Mouse (Mus musculus) midbrain, embryonic 12.5 days (tissue): Measurements from ENCODE around the gene Drc7. TPM values are rescaled to one million over a fixed set of nuclear protein-coding genes. Genes with fewer than 3 reads are reported as not detected.

Experiments
- ATAC-seq: fragments of 200-750 bp; cut with Nextera tagmentation; 2 replicates; pipeline ENCODE4 v1.8.0; 2017; ENCODE audit warnings: low read depth, moderate TSS enrichment, moderate library complexity; ENCODE audit not compliant: low FRiP score
- H3K27ac ChIP-seq: fragments of 300-500 bp; sonication (generic); replicated peaks from 2 replicates; pipeline ENCODE4 v1.5.1; 2016; ENCODE audit warnings: mild to moderate bottlenecking
- H3K27me3 ChIP-seq: fragments of 300-500 bp; sonication (generic); 2 replicates; pipeline ENCODE4 v1.6.1; 2016; ENCODE audit warnings: mild to moderate bottlenecking
- H3K36me3 ChIP-seq: fragments of 300-500 bp; sonication (generic); 2 replicates; pipeline ENCODE4 v1.6.1; 2016
- H3K4me1 ChIP-seq: fragments of 300-500 bp; sonication (generic); 2 replicates; pipeline ENCODE4 v1.6.1; 2016
- H3K4me2 ChIP-seq: fragments of 300-500 bp; sonication (generic); replicated peaks from 2 replicates; pipeline ENCODE4 v1.6.1; 2016; ENCODE audit warnings: mild to moderate bottlenecking, moderate library complexity
- H3K4me3 ChIP-seq: fragments of 300-500 bp; sonication (generic); 2 replicates; pipeline ENCODE4 v1.5.1; 2016; ENCODE audit warnings: mild to moderate bottlenecking
- H3K9ac ChIP-seq: fragments of 300-500 bp; sonication (generic); replicated peaks from 2 replicates; pipeline ENCODE4 v1.6.1; 2016; ENCODE audit warnings: mild to moderate bottlenecking, moderate library complexity
- H3K9me3 ChIP-seq: fragments of 300-500 bp; sonication (generic); 2 replicates; pipeline ENCODE4 v1.6.1; 2016; ENCODE audit warnings: mild to moderate bottlenecking
- WGBS: fragments of 180-500 bp; shearing (Covaris S2); methylation state at CpG from one replicate; pipeline ENCODE4 v1.1.7; 2016; 5-methylcytosine and 5-hydroxymethylcytosine counted together
- polyA plus RNA-seq: library from polyadenylated mRNA; unstranded; fragments of >200 nt; fragmentation: Nextera tagmentation; extraction: Ambion mirVana; gene quantifications from 2 replicates; pipeline ENCODE4 v1.2.1, GENCODE M21; 2016

Gene Drc7
- polyA plus RNA-seq, 1 experiment from 2014 or later = not detected

DNA sequence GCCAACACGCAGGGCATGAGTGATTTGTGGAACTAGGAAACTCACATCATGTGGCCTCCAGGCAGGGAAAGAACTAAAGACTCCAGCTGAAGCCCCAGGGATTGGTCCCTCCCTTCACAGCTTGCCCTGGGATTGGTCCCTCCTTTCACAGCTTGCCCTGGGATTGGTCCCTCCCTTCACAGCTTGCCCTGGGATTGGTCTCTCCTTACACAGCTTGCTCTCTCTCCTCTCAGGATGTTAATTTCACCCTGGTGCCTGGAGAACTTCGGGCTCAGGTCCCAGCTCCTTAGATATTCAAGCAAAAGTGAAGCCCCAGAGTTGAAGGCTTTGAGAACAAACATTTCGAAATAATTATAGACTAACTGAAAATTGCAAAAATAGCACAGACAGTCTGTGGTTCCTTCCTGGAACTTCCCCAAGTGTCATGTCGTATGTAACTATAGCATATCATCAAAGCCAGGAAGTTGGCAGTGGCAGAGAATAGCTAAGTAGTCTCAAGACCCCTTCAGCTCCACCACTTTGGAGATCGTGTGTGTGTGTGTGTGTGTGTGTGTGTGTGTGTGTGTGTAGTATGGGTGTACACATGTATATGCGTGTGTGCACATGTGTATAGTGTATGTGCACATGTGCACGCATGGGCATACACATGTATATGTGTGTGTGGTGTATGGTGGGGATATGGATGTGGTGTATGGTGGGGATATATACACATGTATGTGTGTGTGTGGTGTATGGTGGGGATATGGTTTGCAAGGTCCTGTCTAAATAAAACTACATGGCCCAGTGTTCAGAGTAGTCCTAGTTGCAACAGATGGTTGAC, 17.6 kb upstream of the Drc7 start:
- no peaks in the 10 kb centered on the region for H3K36me3 ChIP-seq

DNA sequence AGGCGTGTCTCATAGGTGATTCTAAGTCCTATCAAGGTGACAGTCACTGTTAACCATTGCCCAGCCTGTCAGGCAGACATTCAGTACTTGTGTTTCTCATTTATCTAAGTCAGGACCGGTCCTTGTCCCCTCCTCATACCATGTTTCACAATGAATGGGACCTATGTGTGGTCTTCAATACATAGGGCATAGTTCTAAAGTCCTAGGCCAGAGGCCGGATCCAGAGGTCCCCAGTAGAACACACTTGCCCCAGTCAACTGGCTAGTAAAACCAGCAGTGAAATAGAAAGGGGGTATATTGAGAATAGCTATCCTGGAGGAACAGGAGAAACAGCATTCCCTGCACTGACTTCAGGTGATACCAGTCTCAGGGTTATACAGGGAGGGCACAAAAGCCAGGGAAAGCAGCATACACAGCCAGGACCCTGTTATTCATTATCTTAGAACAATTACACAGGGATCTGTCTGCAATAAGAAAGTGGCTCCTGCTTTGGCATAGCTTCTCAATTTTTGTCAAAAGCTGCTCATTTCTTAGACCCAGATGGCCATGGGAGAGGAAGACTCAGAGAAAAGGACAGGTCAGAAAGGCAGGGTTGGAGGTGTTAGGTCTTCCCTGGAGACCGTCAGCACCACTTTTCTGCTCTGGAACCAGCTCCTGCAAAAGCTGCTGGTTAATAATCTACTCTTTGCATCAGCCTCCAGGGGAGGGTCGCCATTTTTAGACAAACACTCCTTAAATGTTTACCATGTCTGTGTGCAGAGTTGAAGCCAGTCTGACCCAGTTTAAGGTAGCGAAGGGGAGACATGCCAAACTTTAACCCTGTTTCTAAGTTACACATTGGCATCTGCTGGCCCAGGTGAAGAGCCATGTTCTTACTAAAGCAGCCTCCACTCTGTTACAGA, 12.8 kb upstream of the Drc7 start:
- ATAC-seq = no peak
- no peaks in the 10 kb centered on the region for H3K4me1 ChIP-seq
- WGBS = 77% methylated on average over 6 of the region's 6 CpGs
- no peaks in the 10 kb centered on the region for H3K27me3 ChIP-seq
- no peak overlapping the region for H3K9ac ChIP-seq
- H3K4me3 ChIP-seq = no peak overlapping the region
- H3K36me3 ChIP-seq = no peaks in the 10 kb centered on the region
- H3K4me2 ChIP-seq = no peak overlapping the region
- no peaks in the 10 kb centered on the region for H3K9me3 ChIP-seq
- H3K27ac ChIP-seq = no peak overlapping the region

More for the DNA sequence above, 17.6 kb upstream of the Drc7 start:
- no peaks in the 10 kb centered on the region for H3K9me3 ChIP-seq
- no peak overlapping the region for H3K4me2 ChIP-seq
- H3K4me3 ChIP-seq = no peak overlapping the region
- 74% methylated on average over 7 of the region's 7 CpGs for WGBS
- ATAC-seq = no peak
- H3K27ac ChIP-seq = no peak overlapping the region
- H3K27me3 ChIP-seq = no peaks in the 10 kb centered on the region
- H3K9ac ChIP-seq = no peak overlapping the region
- no peaks in the 10 kb centered on the region for H3K4me1 ChIP-seq

DNA sequence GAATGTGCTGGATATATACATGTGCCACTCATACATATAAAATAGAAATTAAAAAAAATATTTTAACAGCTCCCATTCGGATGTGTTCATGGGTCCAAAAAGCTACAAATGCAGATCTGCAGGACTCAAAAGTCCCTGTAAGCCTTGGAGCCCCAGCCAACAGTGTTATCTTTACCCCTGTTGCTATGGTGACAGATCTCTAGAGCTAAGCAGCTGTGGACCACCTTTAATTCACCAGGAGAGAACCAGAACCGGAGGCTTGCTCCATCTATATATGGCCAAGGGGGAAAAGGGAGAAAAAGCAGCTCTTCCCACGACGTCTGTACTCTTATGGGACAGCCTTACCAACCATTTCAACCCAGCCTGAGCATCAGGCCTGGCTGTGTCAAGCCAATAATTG, 10.1 kb upstream of the Drc7 start:
- H3K36me3 ChIP-seq = no peaks in the 10 kb centered on the region
- H3K4me1 ChIP-seq = peaks cover 8% of the 10 kb centered on the region; the same call in 1 of the 2 replicates
- no peak overlapping the region for H3K27ac ChIP-seq
- no peak overlapping the region for H3K4me3 ChIP-seq
- 50% methylated on average over 4 of the region's 4 CpGs for WGBS
- H3K27me3 ChIP-seq = no peaks in the 10 kb centered on the region
- no peak overlapping the region for H3K9ac ChIP-seq
- ATAC-seq = no peak
- no peak overlapping the region for H3K4me2 ChIP-seq
- no peaks in the 10 kb centered on the region for H3K9me3 ChIP-seq

DNA sequence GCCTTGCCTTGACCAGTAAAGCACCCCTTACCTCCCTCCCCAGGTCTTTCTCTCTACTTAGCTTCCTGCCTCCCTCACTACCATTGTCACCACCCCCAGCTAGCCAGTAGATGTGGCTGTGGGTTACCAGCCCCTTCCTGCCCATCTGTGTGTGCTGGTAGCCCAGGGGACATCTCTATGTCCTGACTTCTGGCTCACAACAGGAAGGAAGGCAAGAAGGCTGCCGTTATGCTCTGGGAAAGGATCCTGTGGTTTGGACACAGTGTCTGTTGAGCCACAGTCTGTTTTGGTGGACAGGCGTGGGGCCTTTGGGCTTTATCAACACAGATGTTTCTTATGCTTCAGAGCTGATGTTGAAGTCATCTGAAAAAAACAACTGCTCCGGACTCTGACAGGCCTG, 7.9 kb upstream of the Drc7 start:
- Histone ChIP-seq H3K27ac (no peak overlapping the region), H3K36me3 (no peaks in the 10 kb centered on the region), H3K9ac (no peak overlapping the region), H3K4me3 (no peak overlapping the region), H3K9me3 (no peaks in the 10 kb centered on the region), H3K4me1 (peaks cover 8% of the 10 kb centered on the region; the same call in 1 of the 2 replicates), H3K4me2 (no peak overlapping the region), H3K27me3 (no peaks in the 10 kb centered on the region)
- no peak for ATAC-seq
- WGBS = 85% methylated on average over 3 of the region's 3 CpGs

DNA sequence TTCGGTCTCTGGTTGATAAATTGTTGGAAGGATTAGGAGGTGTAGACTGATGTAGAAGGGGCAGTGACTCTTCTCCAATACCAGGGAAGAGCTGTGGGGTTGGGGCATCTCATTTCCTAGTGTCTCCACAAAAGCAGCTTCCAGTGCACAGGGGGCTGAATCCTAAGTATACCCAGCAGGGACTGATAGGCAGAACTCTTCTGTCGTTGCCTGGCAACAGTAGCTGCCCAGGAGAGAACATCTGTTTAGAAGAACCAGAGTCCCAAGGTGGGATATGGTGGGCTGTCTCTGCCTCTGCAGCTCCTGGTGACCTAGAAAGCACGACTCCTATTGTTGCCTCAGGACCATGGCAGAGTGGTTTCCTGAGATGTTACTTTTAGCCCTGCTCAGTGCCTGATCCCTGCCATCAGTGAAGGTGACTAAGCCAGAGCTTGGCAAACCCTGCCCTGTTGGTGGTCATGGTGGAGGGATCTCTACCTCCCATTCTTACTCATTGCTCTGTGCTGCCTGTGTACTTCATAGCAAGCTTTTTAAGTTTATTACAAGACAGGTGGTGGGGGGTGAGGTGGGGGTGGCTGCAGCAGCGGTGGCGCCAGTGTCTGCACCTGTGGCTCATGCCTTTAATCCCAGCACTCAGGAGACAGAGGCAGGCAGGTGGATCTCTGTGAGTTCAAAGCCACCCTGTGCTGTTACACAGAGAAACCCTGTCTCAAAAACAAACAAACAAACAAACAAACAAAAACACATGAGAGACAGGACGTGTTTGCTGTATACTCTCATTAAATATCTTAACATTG, 6.8 kb upstream of the Drc7 start:
- Histone ChIP-seq H3K4me1 (peaks cover 8% of the 10 kb centered on the region; the same call in 1 of the 2 replicates), H3K4me2 (no peak overlapping the region), H3K4me3 (no peak overlapping the region), H3K9ac (no peak overlapping the region), H3K27ac (no peak overlapping the region), H3K27me3 (no peaks in the 10 kb centered on the region), H3K9me3 (no peaks in the 10 kb centered on the region), H3K36me3 (no peaks in the 10 kb centered on the region)
- ATAC-seq = no peak
- WGBS = 65% methylated on average over 6 of the region's 6 CpGs

DNA sequence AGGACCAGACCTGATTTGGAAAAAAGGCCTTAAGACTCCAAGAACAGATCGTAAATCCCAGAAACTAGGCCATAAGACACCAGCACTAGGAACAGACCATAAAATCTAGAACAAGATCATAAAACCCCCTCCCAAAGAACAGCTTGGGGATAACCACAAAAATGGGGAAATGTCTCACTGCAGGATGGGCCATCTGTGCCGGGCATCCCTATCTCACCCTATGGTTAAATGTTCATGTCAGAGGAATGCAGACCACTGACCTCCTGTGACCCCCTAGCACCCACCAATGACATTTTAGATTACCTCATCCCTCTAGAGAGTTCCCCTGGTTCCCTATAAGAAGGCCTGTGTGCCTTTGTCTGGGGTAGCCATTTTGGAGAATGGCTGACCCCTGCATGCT, 5.3 kb upstream of the Drc7 start:
- Histone ChIP-seq H3K36me3 (no peaks in the 10 kb centered on the region), H3K4me2 (no peak overlapping the region), H3K9ac (no peak overlapping the region), H3K4me3 (no peak overlapping the region), H3K4me1 (peaks cover 8% of the 10 kb centered on the region; the same call in 1 of the 2 replicates), H3K27me3 (no peaks in the 10 kb centered on the region), H3K9me3 (no peaks in the 10 kb centered on the region), H3K27ac (no peak overlapping the region)
- ATAC-seq = no peak
- 88% methylated on average over 2 of the region's 2 CpGs for WGBS

DNA sequence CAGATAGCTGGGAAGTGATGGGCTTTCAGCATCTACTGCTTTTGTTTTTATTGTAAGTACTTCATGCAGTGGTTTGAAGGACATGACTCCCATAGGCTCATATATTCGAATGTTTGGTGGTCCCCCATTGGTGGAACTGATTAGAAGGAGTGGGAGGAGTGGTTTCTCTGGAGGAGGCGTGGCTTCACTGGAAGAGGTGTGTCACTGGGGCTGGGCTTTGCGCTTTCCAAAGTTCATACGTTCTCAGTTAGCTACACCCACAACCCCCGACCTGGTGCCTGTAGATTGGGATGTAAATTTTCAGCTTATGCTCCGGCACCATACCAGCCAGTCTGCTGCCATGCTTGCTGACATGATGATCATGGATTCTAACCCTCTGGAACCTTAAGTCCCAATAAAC, 465 bp upstream of the Drc7 start:
- Histone ChIP-seq H3K36me3 (no peaks in the 10 kb centered on the region), H3K4me2 (no peak overlapping the region), H3K9ac (no peak overlapping the region), H3K27ac (no peak overlapping the region), H3K4me3 (no peak overlapping the region), H3K4me1 (0 out of 2 replicates have a peak, but pooled peaks cover 2% of the 10 kb centered on the region), H3K27me3 (no peaks in the 10 kb centered on the region), H3K9me3 (no peaks in the 10 kb centered on the region)
- no peak for ATAC-seq
- WGBS = 67% methylated on average over 6 of the region's 6 CpGs

DNA sequence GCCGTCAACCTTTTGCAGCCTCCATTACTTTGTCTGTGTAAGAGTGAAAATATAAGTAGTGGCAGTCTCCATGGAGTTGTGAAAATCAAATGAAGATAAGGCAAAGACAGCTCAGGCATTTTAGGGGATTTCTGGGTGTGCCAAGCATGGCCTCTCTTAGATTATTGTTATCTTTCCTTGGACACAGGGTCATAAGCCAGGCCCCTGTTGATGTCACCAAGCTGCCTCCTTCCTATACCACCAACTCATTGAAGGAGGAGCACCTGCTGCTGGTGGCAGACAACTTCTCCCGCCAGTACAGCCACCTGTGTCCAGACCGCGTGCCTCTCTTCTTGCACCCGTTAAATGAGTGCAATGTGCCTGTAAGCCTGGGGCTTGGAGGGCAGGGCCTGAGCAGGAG, 1.5 kb downstream of the Drc7 start:
- Histone ChIP-seq H3K4me3 (no peak overlapping the region), H3K9ac (no peak overlapping the region), H3K4me2 (no peak overlapping the region), H3K27ac (no peak overlapping the region), H3K4me1 (0 out of 2 replicates have a peak, but pooled peaks cover 2% of the 10 kb centered on the region), H3K36me3 (no peaks in the 10 kb centered on the region), H3K9me3 (no peaks in the 10 kb centered on the region), H3K27me3 (no peaks in the 10 kb centered on the region)
- no peak for ATAC-seq
- WGBS = 87% methylated on average over 5 of the region's 5 CpGs

DNA sequence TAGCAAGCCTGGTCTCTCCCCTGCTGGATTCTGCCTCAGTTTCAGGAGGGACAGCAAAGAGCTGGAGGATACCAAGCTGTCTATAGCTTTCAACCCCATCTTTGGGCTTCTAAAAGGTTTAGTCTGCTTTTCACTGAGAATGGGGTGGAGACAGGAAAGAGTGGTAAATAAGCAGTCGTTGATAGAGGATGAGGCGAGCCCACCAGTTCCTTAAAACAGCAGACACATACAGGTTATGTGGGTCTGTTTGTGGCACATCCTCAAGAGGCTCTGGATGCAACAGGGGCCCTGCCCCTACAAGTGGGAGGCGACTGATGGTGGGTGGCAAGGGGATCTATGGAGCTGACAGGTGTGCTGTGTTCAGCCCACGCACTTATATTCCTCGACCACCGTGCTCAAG, 3.8 kb downstream of the Drc7 start:
- H3K4me1 ChIP-seq = 0 out of 2 replicates have a peak, but pooled peaks cover 2% of the 10 kb centered on the region
- 87% methylated on average over 6 of the region's 6 CpGs for WGBS
- H3K4me2 ChIP-seq = no peak overlapping the region
- no peak for ATAC-seq
- H3K9me3 ChIP-seq = no peaks in the 10 kb centered on the region
- no peak overlapping the region for H3K9ac ChIP-seq
- no peak overlapping the region for H3K27ac ChIP-seq
- no peak overlapping the region for H3K4me3 ChIP-seq
- H3K27me3 ChIP-seq = no peaks in the 10 kb centered on the region
- no peaks in the 10 kb centered on the region for H3K36me3 ChIP-seq

DNA sequence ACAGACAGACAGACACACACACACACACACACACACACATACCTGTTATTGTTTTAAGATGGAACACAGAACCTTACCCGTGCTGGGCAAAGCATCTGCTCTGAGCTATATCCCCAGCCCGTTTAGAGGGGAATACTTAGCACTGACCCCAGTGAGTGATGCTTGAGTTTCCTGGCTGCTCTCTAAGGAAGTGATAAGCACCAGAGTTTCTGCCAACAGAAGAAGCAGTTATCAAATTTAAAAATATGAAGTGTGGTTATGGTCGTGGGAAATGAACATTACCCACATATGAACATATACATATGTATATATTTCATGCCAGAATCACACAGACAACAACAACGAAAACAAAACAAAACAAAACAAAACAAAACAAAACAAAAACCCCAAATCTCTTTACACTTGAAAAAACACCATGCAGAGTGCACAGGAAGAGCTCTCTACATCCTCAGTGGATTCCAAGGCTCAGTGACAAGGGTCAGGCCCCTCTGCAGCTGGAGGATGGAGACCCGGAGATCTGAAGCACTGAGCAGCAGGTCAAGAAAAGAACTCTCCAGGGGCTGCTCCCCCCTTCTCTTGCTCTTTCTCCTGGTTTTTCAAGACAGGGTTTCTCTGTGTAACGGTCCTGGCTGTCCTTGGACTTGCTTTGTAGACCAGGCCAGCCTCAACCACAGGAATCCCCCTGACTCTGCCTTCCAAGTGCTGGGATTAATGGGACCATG, 5.1 kb downstream of the Drc7 start:
- Histone ChIP-seq H3K4me2 (no peak overlapping the region), H3K9me3 (no peaks in the 10 kb centered on the region), H3K9ac (no peak overlapping the region), H3K36me3 (no peaks in the 10 kb centered on the region), H3K27me3 (no peaks in the 10 kb centered on the region), H3K4me1 (0 out of 2 replicates have a peak, but pooled peaks cover 2% of the 10 kb centered on the region), H3K4me3 (no peak overlapping the region), H3K27ac (no peak overlapping the region)
- no peak for ATAC-seq
- WGBS = 73% methylated on average over 6 of the region's 6 CpGs

DNA sequence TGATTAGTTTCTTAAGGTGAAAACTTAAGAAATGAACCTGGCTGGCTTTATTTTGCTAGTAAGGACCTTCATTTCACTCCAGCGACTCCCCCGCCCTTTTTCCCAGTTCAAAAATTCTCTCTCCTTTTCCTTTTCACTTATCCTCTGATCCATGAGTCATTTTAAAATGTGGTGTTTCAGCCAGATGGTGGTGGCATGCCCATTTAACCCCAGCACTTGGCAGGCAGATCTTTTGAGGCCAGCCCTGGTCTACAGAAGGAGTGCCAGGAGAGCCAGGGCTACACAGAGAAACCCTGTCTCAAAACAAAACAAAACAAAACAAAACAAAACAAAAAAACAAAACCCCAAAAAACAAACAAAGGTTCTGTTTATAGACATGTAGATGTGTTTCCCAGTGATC, 9.6 kb downstream of the Drc7 start:
- no peak overlapping the region for H3K4me2 ChIP-seq
- no peak for ATAC-seq
- no peak overlapping the region for H3K27ac ChIP-seq
- no peaks in the 10 kb centered on the region for H3K4me1 ChIP-seq
- H3K4me3 ChIP-seq = no peak overlapping the region
- H3K27me3 ChIP-seq = no peaks in the 10 kb centered on the region
- no peak overlapping the region for H3K9ac ChIP-seq
- H3K36me3 ChIP-seq = no peaks in the 10 kb centered on the region
- no peaks in the 10 kb centered on the region for H3K9me3 ChIP-seq
- 91% methylated on average over 2 of the region's 2 CpGs for WGBS
